Mouse (Mus musculus) spleen, postnatal 14 days (tissue): Measurements from ENCODE around the gene Cavin3.
A peak's percentile ranks its signal among the peaks of the same experiment; 100 is the strongest.

Experiments
- DNase-seq, 2 experiments: peaks; one replicate each; pipeline ENCODE4 v3.0.0; 2021 to 2022; ENCODE audit warnings: low spot score in 2 of 2

Gene Cavin3

GRCm38 (mm10) chr7:105481505-105482411 lies at the start of gene Cavin3:
Cavin3 (minus strand) TSS chr7:105482300.
- no peak for DNase-seq

DNA sequence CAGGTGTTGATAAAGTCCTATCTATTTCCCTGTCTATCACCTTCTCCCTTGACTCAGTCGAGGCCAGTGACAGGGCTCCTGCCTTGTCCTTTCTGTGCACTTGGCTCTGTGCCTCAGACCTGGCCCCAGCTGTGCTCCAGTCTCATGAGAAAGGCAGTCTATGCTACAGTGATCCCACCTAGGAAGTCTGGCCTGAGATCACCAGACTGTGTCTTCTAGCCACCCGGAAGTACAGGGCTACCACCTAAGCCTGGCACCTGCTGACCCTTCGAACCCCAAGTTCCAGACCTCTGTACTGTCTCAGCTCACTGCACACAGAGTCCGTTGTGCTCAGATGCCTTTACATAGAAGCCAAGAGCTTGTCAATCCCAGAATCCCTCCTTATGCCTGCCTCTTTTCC lies 46.0 kb upstream of the Cavin3 start:
- DNase-seq = no peak

DNA sequence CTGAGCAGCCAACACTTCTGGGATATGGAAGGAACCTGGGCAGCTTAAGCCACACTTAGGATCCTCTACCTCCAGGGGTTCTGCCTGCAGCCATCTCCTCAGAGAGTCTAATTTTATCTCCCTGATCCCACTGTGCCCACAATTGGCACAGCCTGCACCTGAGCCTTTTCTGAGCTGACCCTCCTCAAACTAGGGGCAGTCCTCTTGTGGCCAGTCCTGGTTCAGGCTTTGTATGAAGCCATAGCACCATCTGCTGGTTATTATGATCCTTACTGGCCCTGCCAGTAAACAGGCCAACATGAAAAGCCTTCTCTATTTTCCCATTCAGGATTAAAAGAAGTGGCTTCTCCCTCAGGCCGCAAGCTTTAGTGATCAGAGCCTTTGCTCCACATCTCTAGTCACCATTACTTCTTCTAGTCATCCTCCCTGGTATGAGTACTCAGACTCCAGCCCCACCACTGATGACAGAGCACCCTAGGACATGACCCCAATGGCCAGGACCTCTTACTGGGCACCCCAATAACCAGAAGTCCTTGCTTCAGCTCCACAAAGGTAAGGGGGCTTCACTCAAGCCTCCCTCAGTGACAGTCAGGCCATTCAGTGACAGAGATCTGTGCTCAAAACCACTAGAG lies 45.3 kb upstream of the Cavin3 start:
- DNase-seq = no peak

- DNase-seq = no peak
Observed at GRCm38 (mm10) chr7:105524222-105524621, 42.1 kb upstream of the Cavin3 start.

DNA sequence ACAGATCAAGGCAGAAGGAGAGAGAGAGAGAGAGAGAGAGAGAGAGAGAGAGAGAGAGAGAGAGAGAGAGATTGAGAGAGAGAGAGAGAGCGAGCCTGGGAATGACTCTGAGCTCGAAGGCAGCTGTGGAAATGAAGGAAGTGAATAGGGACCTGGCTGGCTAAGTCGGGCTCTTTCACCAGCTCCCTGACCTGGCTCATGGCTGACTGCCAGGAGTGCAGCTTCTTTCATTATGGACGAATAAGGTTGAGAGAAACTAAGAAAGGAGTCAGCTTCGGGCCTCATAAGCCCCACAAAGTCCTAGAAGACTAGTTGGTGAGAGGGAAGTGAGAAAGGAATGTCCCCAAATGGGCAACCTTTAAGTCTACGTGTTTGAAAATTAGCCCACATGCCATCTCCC lies 38.1 kb upstream of the Cavin3 start:
- DNase-seq = no peak

- DNase-seq = no peak
Observed at GRCm38 (mm10) chr7:105519771-105520170, 37.7 kb upstream of the Cavin3 start.

DNA sequence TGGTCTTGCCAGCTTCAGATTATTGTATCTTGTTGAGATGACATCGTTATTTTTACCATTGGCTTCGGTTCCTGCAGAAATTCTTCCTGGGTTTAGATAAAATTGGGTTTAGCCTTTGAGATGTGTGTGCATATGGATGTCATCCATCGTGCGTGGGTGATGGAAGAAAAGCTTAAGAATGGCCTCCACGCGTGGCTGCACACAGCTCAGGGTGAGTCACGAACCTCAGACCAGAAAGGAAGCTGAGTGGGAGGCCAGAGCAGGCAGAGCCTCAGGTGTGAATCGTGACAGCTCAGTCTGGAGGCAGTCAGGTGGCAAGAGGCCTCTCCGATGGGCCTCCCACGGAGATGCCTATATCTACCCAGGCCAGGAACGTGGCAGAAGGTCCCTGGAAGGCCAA lies 37.2 kb upstream of the Cavin3 start:
- no peak for DNase-seq

GRCm38 (mm10) chr7:105516669-105517360 lies 34.7 kb upstream of the Cavin3 start:
- DNase-seq = no peak

DNA sequence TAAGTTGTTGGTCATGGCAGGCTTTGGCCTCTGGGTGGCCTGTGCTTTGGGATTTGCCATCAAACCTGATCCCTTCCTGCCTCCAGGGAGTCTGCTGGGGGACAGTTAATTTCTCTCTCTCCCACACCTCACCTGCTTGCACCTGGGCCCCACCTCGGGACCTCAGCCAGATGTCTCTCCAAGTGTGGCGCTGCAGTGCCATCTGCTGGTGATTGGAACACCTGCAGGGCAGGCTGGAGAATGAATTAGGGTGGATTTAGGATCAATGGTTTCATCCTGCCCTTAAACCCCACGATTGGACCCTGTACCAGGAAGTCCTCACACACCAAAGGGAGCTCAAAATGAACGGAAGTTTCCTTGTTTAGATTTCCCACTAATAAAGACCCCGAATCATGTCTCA lies 33.1 kb upstream of the Cavin3 start:
- DNase-seq = peak; percentile 17 to 31

DNA sequence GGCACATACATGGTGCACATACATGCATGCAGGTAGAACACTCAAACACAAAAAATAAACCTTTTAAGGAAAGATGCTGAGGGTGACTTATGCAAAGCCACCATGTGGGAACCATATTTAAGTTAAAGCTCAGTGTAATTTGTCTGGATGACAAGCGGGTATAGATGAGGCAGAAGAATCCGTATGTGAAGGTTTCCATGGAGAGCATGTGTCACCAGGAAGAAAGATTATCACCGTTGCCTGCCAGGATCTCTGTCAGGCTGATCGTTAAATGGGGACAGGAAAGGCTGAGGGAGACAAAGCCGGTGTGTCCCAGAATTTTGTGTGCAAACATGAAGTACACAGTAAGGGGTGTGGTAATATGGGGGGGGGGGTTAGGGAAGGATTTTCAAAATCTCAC lies 32.5 kb upstream of the Cavin3 start:
- DNase-seq = no peak

DNA sequence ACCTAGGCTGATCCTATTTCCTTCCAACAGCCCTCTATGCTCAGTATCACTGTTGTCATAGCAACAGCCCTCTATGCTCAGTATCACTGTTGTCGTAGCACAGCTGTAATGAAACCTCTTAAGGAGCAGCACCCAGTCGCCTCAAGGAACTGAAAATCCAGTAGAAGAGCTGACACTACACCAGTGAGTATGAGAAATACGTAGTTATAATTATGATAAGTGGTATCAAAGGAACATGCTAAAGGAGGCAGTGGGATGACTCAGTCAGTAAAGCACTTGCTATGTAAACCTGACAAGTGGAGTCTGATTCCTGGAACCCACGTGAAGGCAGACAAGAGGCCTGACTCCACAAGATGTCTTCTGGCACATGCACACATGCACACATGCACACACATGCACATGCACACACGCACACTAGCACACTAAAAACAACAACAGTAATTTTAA lies 31.8 kb upstream of the Cavin3 start:
- DNase-seq = no peak

GRCm38 (mm10) chr7:105510143-105510542 lies 28.0 kb upstream of the Cavin3 start:
- no peak for DNase-seq

- DNase-seq = no peak
Observed at GRCm38 (mm10) chr7:105507257-105507656, 25.2 kb upstream of the Cavin3 start.

DNA sequence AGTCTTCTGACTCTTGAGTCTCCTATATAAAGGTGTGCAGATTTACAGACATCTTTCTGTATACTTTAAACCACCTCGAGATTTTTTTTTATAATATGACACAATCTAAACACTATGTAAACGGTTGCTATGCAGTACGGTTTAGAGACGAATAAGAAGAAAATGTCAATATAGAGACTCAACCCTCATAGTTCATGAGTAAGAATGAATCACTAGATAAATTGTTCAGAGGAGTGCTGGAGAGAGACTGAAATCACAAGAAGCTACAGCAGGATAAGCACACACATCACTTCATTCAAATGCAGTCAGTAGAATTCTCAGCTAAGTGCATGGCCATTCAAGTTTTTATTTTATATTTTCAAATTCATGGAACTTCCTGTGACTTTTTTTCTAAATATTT lies 19.9 kb upstream of the Cavin3 start:
- no peak for DNase-seq

DNA sequence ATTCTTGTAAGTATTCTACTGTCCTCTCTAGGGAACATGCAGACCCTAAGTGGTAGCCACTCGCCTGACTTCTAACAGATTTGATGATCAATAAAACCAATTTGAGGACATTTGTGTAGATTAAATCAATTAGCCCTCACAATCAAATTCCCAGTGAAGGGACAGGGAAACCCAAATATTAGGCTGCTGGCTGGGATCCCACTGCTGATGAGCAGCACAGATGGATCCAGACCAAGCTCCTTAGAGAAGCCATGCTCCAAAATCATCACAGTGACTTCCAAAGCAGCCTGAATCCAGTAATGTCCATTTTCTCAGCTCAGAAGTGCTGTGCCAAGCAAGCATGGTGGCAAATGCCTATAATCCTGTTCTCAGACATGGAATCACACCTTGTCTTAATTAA lies 17.6 kb upstream of the Cavin3 start:
- DNase-seq = no peak

DNA sequence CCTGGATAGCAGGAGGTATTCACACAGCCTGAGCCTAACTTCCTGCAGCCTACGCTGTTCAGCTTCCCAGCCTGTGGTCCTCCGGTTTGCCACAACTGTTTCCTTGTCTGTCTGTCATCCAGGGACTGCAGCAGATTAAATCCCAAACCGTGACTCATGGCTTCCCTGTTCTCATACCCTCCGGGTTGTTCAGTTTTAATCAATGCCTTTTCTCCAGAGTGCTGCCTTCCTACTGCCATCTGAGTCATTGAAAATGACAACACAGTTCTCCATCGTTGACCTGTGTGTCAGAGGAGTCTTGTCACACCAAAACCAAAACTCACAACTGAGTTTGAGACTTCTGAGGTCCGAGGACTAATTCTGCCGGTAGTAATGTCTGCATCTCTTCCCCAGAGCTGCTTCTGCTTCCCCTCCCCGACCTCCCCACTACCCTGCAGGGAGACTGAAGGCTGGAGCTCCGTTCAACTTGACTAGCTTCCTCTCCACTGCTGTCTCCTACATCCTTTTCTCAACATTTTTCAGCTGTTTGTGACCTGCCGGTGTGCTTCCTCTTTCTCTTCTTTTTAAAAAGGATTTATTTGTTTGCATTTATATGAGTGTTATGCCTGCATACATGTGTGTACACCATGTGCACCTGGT lies 16.9 kb upstream of the Cavin3 start:
- no peak for DNase-seq

- DNase-seq = no peak
Observed at GRCm38 (mm10) chr7:105497881-105498280, 15.8 kb upstream of the Cavin3 start.

DNA sequence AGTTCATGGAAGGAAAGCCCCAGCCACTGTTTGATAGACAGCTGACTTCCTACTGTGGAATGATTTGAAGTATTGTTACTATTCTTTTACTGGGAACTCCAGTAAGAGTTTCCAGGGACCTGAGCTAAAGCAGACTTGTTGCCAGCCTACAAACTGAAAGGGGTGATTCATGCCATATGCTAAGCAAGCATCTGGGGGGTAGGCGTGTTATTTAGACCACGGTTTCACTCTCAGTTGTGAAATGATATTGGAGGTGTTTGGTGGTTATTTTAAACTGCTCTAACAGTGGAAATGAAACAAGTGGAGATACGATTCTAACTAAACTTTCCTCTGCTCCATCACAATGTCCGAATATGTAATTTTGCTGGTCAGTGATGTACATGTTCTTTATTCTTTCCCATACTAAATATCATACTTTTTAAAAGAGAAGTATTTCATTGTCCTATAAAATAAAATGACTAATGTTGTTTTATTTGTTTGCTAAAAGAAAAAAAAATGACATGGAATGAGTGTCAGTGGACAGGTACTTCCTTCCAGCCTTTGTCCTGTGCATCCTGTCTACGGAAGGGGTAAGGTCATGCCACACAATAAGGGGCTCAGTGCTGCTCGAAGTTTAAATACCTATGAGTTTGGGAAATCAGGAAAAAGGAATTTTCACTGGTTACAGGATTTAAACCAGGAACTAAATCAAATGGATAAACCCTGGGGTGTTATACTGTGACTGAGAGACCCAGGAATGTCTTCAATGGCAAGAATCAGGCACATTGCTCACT lies 5.2 kb upstream of the Cavin3 start:
- DNase-seq = no peak

DNA sequence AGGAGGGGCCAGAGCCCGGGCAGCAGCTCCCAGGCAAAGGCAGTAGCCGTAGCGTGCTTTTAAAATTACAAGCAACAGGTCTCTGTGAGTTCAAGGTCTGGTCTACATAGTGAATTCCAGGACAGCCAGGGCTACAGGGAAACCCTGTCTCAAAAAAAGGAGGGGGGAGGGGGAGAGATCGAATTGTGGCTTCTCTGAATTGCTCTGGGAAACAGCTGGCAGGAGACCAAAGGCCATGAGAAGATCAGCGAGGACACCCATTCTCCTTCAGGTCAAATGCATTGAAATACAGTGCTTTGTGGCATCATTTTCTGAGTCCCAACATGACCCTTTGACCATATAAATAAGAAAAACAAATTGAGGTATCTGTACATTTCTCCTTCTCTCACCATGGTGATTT lies 2.9 kb upstream of the Cavin3 start:
- DNase-seq = no peak

GRCm38 (mm10) chr7:105482426-105482825 lies 326 bp upstream of the Cavin3 start:
- DNase-seq = no peak
